Mouse (Mus musculus): ENCODE data around the gene Tlr12.
"Not testable (repeated sequence)": the region's sequence is repeated elsewhere in the genome, so short reads cannot be mapped to it uniquely, and the experiment has no call there.

Gene Tlr12

GRCm38 (mm10) chr4:128618963-128619362 is 544 bp upstream of the Tlr12 start:
- no peak for DNase-seq (ENCODE audit: low spot score in 2 of 2)

GRCm38 (mm10) chr4:128617363-128618120 is 877 bp downstream of the Tlr12 start:
- DNase-seq (ENCODE audit: low spot score in 2 of 2), result no peak

DNA sequence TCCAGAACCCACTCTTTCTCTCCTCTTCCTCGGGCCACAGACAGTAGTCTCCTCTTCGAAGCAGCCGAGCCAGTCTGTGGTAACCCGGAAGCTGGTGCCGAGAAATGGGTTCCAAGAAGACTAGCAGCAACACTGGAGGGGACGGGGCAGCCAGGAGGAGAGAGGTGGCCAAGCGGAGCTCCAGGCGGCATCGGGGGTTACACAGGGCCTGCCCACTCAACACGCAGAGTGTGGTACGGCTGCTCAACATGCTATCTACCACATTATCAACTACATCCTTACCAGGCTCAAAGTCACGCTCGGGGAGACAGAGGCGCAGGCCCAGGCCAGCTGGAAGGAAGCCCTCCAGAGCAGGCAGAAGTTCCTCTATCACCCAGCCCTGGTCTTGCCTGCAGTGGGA is 2.7 kb downstream of the Tlr12 start:
- DNase-seq (ENCODE audit: low spot score in 2 of 2), result no peak

- DNase-seq (ENCODE audit: low spot score in 2 of 2), result peak in 1 of 2 experiments; percentile 43
These were observed 5.1 kb downstream of the Tlr12 start for GRCm38 (mm10) chr4:128613326-128613725.

GRCm38 (mm10) chr4:128611726-128612125 is 6.7 kb downstream of the Tlr12 start:
- DNase-seq (ENCODE audit: low spot score in 2 of 2), result not testable (repeated sequence)

GRCm38 (mm10) chr4:128610706-128611105 is 7.7 kb downstream of the Tlr12 start:
- DNase-seq (ENCODE audit: low spot score in 2 of 2), result no peak

GRCm38 (mm10) chr4:128609925-128610402 is 8.5 kb downstream of the Tlr12 start, which contains the start of gene Zscan20:
TSS of gene Zscan20 (minus strand) at chr4:128610098.
- peak; percentile 87 to 92 for DNase-seq (ENCODE audit: low spot score in 2 of 2)

GRCm38 (mm10) chr4:128609276-128609924 is 9.0 kb downstream of the Tlr12 start:
- DNase-seq (ENCODE audit: low spot score in 2 of 2), result no peak

GRCm38 (mm10) chr4:128607661-128608060 is 10.8 kb downstream of the Tlr12 start:
- DNase-seq (ENCODE audit: low spot score in 2 of 2), result no peak

DNA sequence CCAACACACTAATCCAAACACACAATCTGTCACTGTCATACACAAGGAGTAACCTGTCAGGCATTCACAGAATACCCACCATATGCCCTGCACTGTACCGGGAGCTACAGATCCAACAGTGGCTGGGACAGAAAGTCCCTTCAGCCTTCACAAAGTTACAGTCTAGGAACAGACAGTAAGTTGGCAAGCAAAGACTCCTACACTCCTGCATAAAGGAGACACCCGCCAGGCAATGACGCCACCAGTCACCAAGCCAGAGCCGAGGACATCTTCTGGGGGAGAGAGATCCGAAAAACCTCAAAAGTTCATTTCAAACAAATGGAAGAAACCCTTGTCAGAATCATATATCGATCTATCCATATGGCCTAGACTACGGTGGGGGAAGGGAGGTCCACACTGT is 11.8 kb downstream of the Tlr12 start:
- no peak for DNase-seq (ENCODE audit: low spot score in 2 of 2)

GRCm38 (mm10) chr4:128597801-128598560 is 20.4 kb downstream of the Tlr12 start:
- no peak for DNase-seq (ENCODE audit: low spot score in 2 of 2)

DNA sequence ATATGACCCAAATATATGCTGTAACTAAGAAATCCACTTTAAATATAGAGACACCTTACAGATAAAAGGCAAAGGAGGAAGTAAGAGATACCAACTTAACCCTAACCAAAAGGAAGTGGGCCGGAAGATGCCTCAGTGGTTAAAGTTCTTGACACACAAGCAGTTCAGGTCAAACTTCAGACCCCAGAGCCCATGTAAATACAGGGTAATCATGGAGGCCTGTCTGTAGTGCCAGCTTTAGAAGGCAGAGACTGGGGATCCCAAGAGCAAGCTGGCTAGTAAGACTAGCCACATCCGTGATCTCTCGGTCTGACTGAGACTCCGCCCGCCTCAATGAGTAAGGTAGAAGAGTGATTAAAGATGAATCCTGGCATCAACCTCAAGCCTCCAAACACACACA is 24.4 kb downstream of the Tlr12 start:
- DNase-seq (ENCODE audit: low spot score in 2 of 2), result no peak

DNA sequence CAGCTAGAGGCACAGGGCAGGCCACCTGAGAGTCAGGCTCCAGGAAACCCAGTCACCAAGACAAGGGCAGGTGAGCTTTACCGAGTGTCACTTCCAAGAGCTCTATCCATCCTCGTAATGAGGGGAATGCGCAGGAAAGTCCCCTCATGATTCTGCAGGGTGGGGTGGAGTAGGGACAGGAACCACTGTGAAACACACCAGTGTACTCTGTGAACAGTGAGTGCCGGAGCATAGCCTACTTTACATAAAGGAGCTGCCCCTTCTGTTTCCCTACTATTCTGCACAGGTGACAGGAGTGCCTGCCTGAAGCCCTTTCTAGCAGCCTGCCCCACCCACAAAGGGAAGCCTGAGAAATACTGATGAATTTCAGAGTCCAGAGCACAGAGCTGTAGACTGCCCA is 25.1 kb downstream of the Tlr12 start:
- no peak for DNase-seq (ENCODE audit: low spot score in 2 of 2)

DNA sequence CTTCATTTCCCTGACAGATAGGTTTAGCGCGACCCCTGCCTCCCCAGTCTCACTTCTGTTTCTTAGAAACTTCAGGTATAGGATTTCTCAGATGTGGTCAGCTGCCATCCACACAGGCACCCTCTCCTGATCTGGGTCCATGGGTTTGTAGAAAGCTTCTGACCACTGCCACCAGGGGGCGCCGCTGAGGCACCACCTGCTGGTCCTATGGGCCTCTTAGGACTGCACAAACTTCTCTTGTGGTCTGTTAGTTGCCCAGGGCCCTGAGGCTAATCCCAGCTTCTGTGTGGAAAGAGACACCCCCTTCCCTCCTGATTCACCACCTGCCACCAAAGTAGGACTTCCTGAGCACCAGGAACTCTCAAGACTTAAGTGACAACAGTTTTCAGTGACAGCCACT is 39.2 kb downstream of the Tlr12 start:
- DNase-seq (ENCODE audit: low spot score in 2 of 2), result no peak

DNA sequence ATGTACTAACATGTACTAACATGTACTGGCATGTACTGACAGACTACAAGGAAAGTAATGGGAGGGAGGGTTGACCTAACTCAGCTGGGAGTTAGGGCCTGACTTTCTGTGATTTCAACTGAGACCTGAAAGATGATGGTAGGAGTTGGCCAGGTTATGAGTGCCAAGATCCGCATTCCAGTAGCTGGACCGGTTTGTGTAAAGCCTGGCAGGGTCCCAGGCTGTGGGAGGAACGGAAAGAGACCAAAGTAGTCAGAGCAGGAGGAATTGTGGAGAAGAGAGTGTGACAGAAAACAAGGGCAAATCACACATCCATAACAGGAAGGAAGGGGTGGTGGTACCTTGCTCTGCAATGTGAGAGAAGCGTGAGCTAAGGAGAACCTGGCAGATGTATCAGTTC is 42.6 kb downstream of the Tlr12 start:
- DNase-seq (ENCODE audit: low spot score in 2 of 2), result no peak
